Mouse (Mus musculus): Measurements from ENCODE around the gene Olfr281.
"Not testable (repeated sequence)": the region's sequence is repeated elsewhere in the genome, so short reads cannot be mapped to it uniquely, and the experiment has no call there.

DNA sequence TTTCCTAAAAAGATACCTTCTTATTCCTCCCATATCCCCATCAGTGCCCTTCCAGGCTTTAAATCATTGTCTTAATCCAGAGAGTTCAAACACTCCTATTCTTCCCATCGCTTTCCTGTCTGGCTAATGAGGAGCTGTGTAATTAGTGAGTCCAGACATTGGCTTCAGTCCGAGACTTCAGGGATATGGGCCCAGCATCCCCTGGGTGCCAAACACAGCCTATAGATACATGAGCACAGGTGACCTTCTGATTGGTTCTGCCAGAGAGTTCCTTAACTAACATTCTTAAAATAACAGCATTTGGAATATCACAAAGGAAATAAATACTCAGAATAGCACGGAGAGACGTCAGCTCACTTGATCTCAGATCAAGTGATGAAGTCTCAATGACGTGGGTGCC, 21.5 kb upstream of the Olfr281 start, which contains the start of gene Olfr282:
- not testable (repeated sequence) for TF ChIP-seq POLR2A (IDR thresholded peaks at IDR 0.05; ENCODE audit: control insufficient read depth, low read depth, low read length); CTCF (IDR thresholded peaks at IDR 0.05; ENCODE audit: control insufficient read depth, insufficient read depth, insufficient replicate concordance, low read depth, low read length)
